Mouse (Mus musculus) midbrain, embryonic 12.5 days (tissue): ENCODE data around the gene Arih2. TPM values are rescaled to one million over a fixed set of nuclear protein-coding genes. Genes with fewer than 3 reads are reported as not detected.
"Not testable (repeated sequence)": the region's sequence is repeated elsewhere in the genome, so short reads cannot be mapped to it uniquely, and the experiment has no call there.

ENCODE experiments used
- ATAC-seq: fragments of 200-750 bp; cut with Nextera tagmentation; 2 replicates; pipeline ENCODE4 v1.8.0; 2017; ENCODE audit warnings: low read depth, moderate TSS enrichment, moderate library complexity; ENCODE audit not compliant: low FRiP score
- H3K27ac ChIP-seq: fragments of 300-500 bp; sonication (generic); replicated peaks from 2 replicates; pipeline ENCODE4 v1.5.1; 2016; ENCODE audit warnings: mild to moderate bottlenecking
- H3K27me3 ChIP-seq: fragments of 300-500 bp; sonication (generic); 2 replicates; pipeline ENCODE4 v1.6.1; 2016; ENCODE audit warnings: mild to moderate bottlenecking
- H3K36me3 ChIP-seq: fragments of 300-500 bp; sonication (generic); 2 replicates; pipeline ENCODE4 v1.6.1; 2016
- H3K4me1 ChIP-seq: fragments of 300-500 bp; sonication (generic); 2 replicates; pipeline ENCODE4 v1.6.1; 2016
- H3K4me2 ChIP-seq: fragments of 300-500 bp; sonication (generic); replicated peaks from 2 replicates; pipeline ENCODE4 v1.6.1; 2016; ENCODE audit warnings: mild to moderate bottlenecking, moderate library complexity
- H3K4me3 ChIP-seq: fragments of 300-500 bp; sonication (generic); 2 replicates; pipeline ENCODE4 v1.5.1; 2016; ENCODE audit warnings: mild to moderate bottlenecking
- H3K9ac ChIP-seq: fragments of 300-500 bp; sonication (generic); replicated peaks from 2 replicates; pipeline ENCODE4 v1.6.1; 2016; ENCODE audit warnings: mild to moderate bottlenecking, moderate library complexity
- H3K9me3 ChIP-seq: fragments of 300-500 bp; sonication (generic); 2 replicates; pipeline ENCODE4 v1.6.1; 2016; ENCODE audit warnings: mild to moderate bottlenecking
- WGBS: fragments of 180-500 bp; shearing (Covaris S2); methylation state at CpG from one replicate; pipeline ENCODE4 v1.1.7; 2016; 5-methylcytosine and 5-hydroxymethylcytosine counted together
- polyA plus RNA-seq: library from polyadenylated mRNA; unstranded; fragments of >200 nt; fragmentation: Nextera tagmentation; extraction: Ambion mirVana; gene quantifications from 2 replicates; pipeline ENCODE4 v1.2.1, GENCODE M21; 2016

The Arih2 gene
- polyA plus RNA-seq, 1 experiment from 2014 or later: 64.8 TPM

- Histone ChIP-seq H3K4me1 (peaks cover 38% of the 10 kb centered on the region), H3K9me3 (no peaks in the 10 kb centered on the region), H3K9ac (no peak overlapping the region), H3K27ac (0 out of 2 replicates have a peak overlapping the region, but pooled peaks have one; percentile 25), H3K36me3 (peaks cover 14% of the 10 kb centered on the region), H3K27me3 (peaks cover 17% of the 10 kb centered on the region), H3K4me2 (no peak overlapping the region), H3K4me3 (no peak overlapping the region)
- no peak for ATAC-seq
- 74% methylated on average over 6 of the region's 6 CpGs for WGBS
Observed at GRCm38 (mm10) chr9:108687181-108687580, 38.0 kb upstream of the Arih2 start.

- H3K27me3 ChIP-seq: peaks cover 15% of the 10 kb centered on the region
- WGBS: 30% methylated on average over 4 of the region's 4 CpGs
- H3K4me2 ChIP-seq: no peak overlapping the region
- peak; percentile 25; the same call in 1 of the 2 replicates for ATAC-seq
- H3K27ac ChIP-seq: peak overlapping the region; percentile 25
- H3K4me3 ChIP-seq: no peak overlapping the region
- H3K9ac ChIP-seq: no peak overlapping the region
- no peaks in the 10 kb centered on the region for H3K9me3 ChIP-seq
- peaks cover 17% of the 10 kb centered on the region for H3K36me3 ChIP-seq
- peaks cover 34% of the 10 kb centered on the region for H3K4me1 ChIP-seq
Observed at GRCm38 (mm10) chr9:108686475-108686887, 37.3 kb upstream of the Arih2 start.

GRCm38 (mm10) chr9:108680026-108680425, 30.8 kb upstream of the Arih2 start:
- no peak for ATAC-seq
- Histone ChIP-seq H3K4me3 (no peak overlapping the region), H3K27me3 (no peaks in the 10 kb centered on the region), H3K9me3 (no peaks in the 10 kb centered on the region), H3K9ac (no peak overlapping the region), H3K4me1 (no peaks in the 10 kb centered on the region), H3K36me3 (peaks cover 40% of the 10 kb centered on the region), H3K4me2 (no peak overlapping the region), H3K27ac (no peak overlapping the region)
- 90% methylated on average over 15 of the region's 15 CpGs for WGBS

GRCm38 (mm10) chr9:108673151-108673550, 24.0 kb upstream of the Arih2 start:
- H3K4me3 ChIP-seq: no peak overlapping the region
- no peaks in the 10 kb centered on the region for H3K9me3 ChIP-seq
- 45% methylated on average over 2 of the region's 2 CpGs for WGBS
- H3K9ac ChIP-seq: no peak overlapping the region
- peaks cover 44% of the 10 kb centered on the region for H3K36me3 ChIP-seq
- no peak for ATAC-seq
- no peaks in the 10 kb centered on the region for H3K4me1 ChIP-seq
- no peak overlapping the region for H3K4me2 ChIP-seq
- no peaks in the 10 kb centered on the region for H3K27me3 ChIP-seq
- no peak overlapping the region for H3K27ac ChIP-seq

GRCm38 (mm10) chr9:108669875-108670274, 20.7 kb upstream of the Arih2 start:
- H3K9me3 ChIP-seq: no peaks in the 10 kb centered on the region
- peaks cover 40% of the 10 kb centered on the region for H3K36me3 ChIP-seq
- ATAC-seq: no peak
- no peaks in the 10 kb centered on the region for H3K4me1 ChIP-seq
- H3K4me3 ChIP-seq: no peak overlapping the region
- 58% methylated on average over 8 of the region's 8 CpGs for WGBS
- no peak overlapping the region for H3K4me2 ChIP-seq
- H3K9ac ChIP-seq: no peak overlapping the region
- H3K27me3 ChIP-seq: no peaks in the 10 kb centered on the region
- H3K27ac ChIP-seq: no peak overlapping the region

- no peaks in the 10 kb centered on the region for H3K9me3 ChIP-seq
- H3K9ac ChIP-seq: peak overlapping the region; percentile 69
- H3K4me2 ChIP-seq: peak overlapping the region; percentile 82
- H3K4me3 ChIP-seq: peak overlapping the region; percentile 64
- no peaks in the 10 kb centered on the region for H3K36me3 ChIP-seq
- no peak for ATAC-seq
- no peaks in the 10 kb centered on the region for H3K27me3 ChIP-seq
- WGBS: 50% methylated on average over 6 of the region's 6 CpGs
- H3K4me1 ChIP-seq: peaks cover 11% of the 10 kb centered on the region
- H3K27ac ChIP-seq: no peak overlapping the region
Observed at GRCm38 (mm10) chr9:108662660-108663059, 13.5 kb upstream of the Arih2 start.

- no peaks in the 10 kb centered on the region for H3K9me3 ChIP-seq
- no peaks in the 10 kb centered on the region for H3K36me3 ChIP-seq
- H3K27me3 ChIP-seq: no peaks in the 10 kb centered on the region
- H3K4me1 ChIP-seq: peaks cover 11% of the 10 kb centered on the region
- H3K27ac ChIP-seq: no peak within 1 kb of the TSS
- 3% methylated on average over 35 of the region's 37 CpGs for WGBS
- H3K4me3 ChIP-seq: peak within 1 kb of the TSS; percentile 64
- H3K4me2 ChIP-seq: peak within 1 kb of the TSS; percentile 82
- H3K9ac ChIP-seq: peak within 1 kb of the TSS; percentile 69
- peak; percentile 89 for ATAC-seq
Observed at GRCm38 (mm10) chr9:108661677-108662612, 12.8 kb upstream of the Arih2 start, which contains the start of gene Slc25a20. Slc25a20 (plus strand) TSS chr9:108662088.

- H3K4me2 ChIP-seq, H3K27ac ChIP-seq, H3K4me3 ChIP-seq, H3K36me3 ChIP-seq, H3K4me1 ChIP-seq, H3K9ac ChIP-seq, H3K27me3 ChIP-seq, ATAC-seq, H3K9me3 ChIP-seq: not testable (repeated sequence)
- 82% methylated on average over 7 of the region's 7 CpGs for WGBS
Observed at GRCm38 (mm10) chr9:108655865-108656264, 6.7 kb upstream of the Arih2 start.

GRCm38 (mm10) chr9:108654566-108655464, 5.6 kb upstream of the Arih2 start:
- Histone ChIP-seq H3K4me2 (no peak overlapping the region), H3K27me3 (no peaks in the 10 kb centered on the region), H3K27ac (no peak overlapping the region), H3K9me3 (no peaks in the 10 kb centered on the region), H3K9ac (no peak overlapping the region), H3K4me3 (no peak overlapping the region), H3K4me1 (peaks cover 4% of the 10 kb centered on the region), H3K36me3 (no peaks in the 10 kb centered on the region)
- WGBS: 80% methylated on average over 10 of the region's 10 CpGs
- no peak for ATAC-seq

- ATAC-seq: no peak; the same call in none of the 2 replicates
- H3K9ac ChIP-seq: peak overlapping the region; percentile 72
- H3K36me3 ChIP-seq: no peaks in the 10 kb centered on the region
- WGBS: 33% methylated on average over 29 of the region's 29 CpGs
- peaks cover 16% of the 10 kb centered on the region for H3K4me1 ChIP-seq
- no peaks in the 10 kb centered on the region for H3K9me3 ChIP-seq
- peak overlapping the region; percentile 91 for H3K4me2 ChIP-seq
- peak overlapping the region; percentile 88 for H3K27ac ChIP-seq
- H3K27me3 ChIP-seq: no peaks in the 10 kb centered on the region
- H3K4me3 ChIP-seq: peak overlapping the region; percentile 92
Observed at GRCm38 (mm10) chr9:108649561-108650440, 615 bp upstream of the Arih2 start.

GRCm38 (mm10) chr9:108648166-108648565, 1.0 kb downstream of the Arih2 start:
- Histone ChIP-seq H3K4me3 (peak overlapping the region; percentile 92), H3K27me3 (no peaks in the 10 kb centered on the region), H3K27ac (no peak overlapping the region), H3K4me1 (peaks cover 16% of the 10 kb centered on the region), H3K9ac (peak overlapping the region; percentile 72), H3K36me3 (peaks cover 3% of the 10 kb centered on the region; the same call in 1 of the 2 replicates), H3K9me3 (no peaks in the 10 kb centered on the region), H3K4me2 (peak overlapping the region; percentile 91)
- no peak for ATAC-seq
- WGBS: 51% methylated on average over 10 of the region's 10 CpGs
